Mouse (Mus musculus) lung, adult 2 months (tissue): ENCODE data around the gene Ctdsp1.

Experiments used
- CTCF ChIP-seq: fragments of 200-500 bp; IDR thresholded peaks from 2 replicates; pipeline ENCODE4 v1.5.1; 2011; ENCODE audit warnings: mild to moderate bottlenecking, low read length, control low read depth; ENCODE audit not compliant: insufficient read depth
- POLR2A ChIP-seq: fragments of 200-500 bp; IDR thresholded peaks from 2 replicates; pipeline ENCODE4 v1.6.1; 2011; ENCODE audit warnings: low read depth, mild to moderate bottlenecking, control low read depth, low read length, borderline replicate concordance; ENCODE audit errors: extremely low read depth

DNA sequence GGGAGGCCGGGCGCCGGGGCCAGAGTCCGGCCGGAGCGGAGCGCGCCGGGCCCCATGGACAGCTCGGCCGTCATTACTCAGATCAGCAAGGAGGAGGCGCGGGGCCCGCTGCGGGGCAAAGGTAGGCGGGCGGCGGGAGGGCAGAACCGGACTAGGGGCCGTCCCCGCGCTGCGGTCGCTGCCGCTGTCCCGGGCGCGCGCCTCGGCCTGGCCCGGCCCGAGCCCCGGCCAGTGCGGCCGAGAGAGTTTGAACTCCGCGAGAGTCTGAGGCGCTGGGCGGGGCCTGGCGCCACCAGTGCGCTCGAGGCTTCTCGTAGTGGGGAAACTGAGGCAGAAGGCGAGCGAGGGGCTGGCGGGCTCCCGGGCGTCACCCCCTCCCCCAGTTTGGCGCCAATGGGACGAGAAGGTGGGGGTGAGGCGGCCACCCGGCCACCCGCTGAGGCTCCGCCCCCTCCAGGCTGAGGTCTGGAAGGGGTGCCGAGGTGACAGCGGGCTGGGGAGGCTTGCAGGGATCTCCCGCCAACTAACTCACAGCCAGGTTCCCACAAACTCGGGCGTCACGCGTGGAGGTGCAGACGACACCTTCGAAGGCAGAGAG lies 634 bp downstream of the Ctdsp1 start:
- TF ChIP-seq CTCF (no peak), POLR2A (peak; percentile 50; the same call in 1 of the 2 replicates)
